Mouse (Mus musculus) cerebellum, adult 2 months (tissue): ENCODE measurements around the gene Cacna2d4. TPM values are rescaled to one million over a fixed set of nuclear protein-coding genes. Genes with fewer than 3 reads are reported as not detected.

ENCODE experiments used
- DNase-seq, 2 experiments: peaks; one replicate each; pipeline ENCODE4 v3.0.0; 2021
- H3K27ac ChIP-seq: fragments of 200-500 bp; 2 replicates; pipeline ENCODE4 v1.5.1; 2012; ENCODE audit warnings: low read length, control low read depth, inconsistent platforms; ENCODE audit not compliant: insufficient read depth
- H3K27me3 ChIP-seq: fragments of 200-500 bp; 2 replicates; pipeline ENCODE4 v1.6.1; 2012; ENCODE audit warnings: inconsistent platforms, mild to moderate bottlenecking, low read length, moderate library complexity; ENCODE audit not compliant: control insufficient read depth, insufficient read depth
- H3K4me1 ChIP-seq: fragments of 200-500 bp; 2 replicates; pipeline ENCODE4 v1.6.1; 2011; ENCODE audit warnings: low read length; ENCODE audit not compliant: control insufficient read depth, insufficient read depth
- H3K4me3 ChIP-seq: fragments of 200-500 bp; replicated peaks from 2 replicates; pipeline ENCODE3; 2011; ENCODE audit warnings: mild to moderate bottlenecking, low read depth, low read length, control low read depth; ENCODE audit not compliant: insufficient read depth
- CTCF ChIP-seq: fragments of 200-500 bp; IDR thresholded peaks from 2 replicates; pipeline ENCODE4 v1.5.1; 2011; ENCODE audit warnings: low read depth, mild to moderate bottlenecking, control low read depth, low read length, moderate library complexity, borderline replicate concordance; ENCODE audit not compliant: insufficient read depth
- POLR2A ChIP-seq: fragments of 200-500 bp; IDR thresholded peaks from 2 replicates; pipeline ENCODE4 v1.6.1; 2011; ENCODE audit warnings: low read length, control low read depth, borderline replicate concordance; ENCODE audit not compliant: insufficient read depth
- WGBS: fragments of 180-500 bp; shearing (Covaris S2); methylation state at CpG from one replicate; pipeline ENCODE4 v1.1.7; 2018; 5-methylcytosine and 5-hydroxymethylcytosine counted together
- polyA plus RNA-seq: library from polyadenylated mRNA; depleted of rRNA; stranded (reverse); fragments of >200 nt; gene quantifications from 2 replicates; pipeline ENCODE4 v1.2.3, GENCODE M21; 2012

Cacna2d4 gene
- polyA plus RNA-seq, 1 experiment: 3.2 TPM

DNA sequence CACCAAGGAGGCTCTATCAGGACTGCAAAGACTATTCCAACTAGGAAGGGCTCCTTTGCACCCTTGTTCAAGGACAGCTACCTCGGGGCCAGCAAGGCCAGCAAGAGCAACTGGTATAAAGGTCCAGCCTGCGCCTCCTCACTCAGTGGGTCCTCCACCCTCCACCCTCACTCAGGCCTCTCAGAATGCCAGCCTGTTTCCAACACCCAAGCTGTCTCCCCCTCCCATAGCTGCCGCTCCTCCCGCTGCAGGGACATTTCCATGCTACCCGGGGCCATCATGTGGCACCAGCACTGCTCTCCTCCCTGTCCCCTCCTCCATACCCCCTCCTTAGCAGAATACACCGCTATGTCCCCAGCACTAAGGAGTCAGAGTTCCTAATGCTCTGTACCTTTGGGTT is 93.6 kb downstream of the Cacna2d4 start:
- no peak for TF ChIP-seq CTCF
- TF ChIP-seq POLR2A: 0 out of 2 replicates have a peak, but pooled peaks have one; percentile 14
- Histone ChIP-seq H3K27me3 (no peaks in the 10 kb centered on the region), H3K27ac (peak overlapping the region; percentile 42), H3K4me3 (peak overlapping the region; percentile 82), H3K4me1 (peaks cover 15% of the 10 kb centered on the region)
- DNase-seq: peak in 1 of 2 experiments; percentile 45
- 6% methylated on average over 6 of the region's 6 CpGs for WGBS

DNA sequence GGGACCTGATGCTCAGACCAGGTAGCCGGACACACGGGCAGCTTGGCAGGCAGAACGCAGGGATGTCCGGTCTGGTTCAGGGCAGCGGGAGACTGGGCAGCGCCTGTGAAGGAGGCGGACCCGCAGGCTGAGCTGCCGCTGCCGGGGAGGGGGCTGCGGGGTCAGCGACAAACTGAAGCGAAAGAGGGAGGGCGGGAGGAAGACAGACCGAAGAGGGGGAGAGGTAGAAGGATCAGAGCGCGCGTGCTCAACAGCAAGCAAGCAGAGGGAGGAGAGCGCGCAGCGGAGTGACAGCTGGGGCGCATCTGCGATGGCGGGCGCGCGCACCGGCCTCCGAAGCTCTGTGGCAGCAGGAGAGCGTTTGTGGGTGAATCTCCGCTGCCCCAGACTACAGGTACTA is 94.2 kb downstream of the Cacna2d4 start, which contains the start of gene Lrtm2:
TSS of gene Lrtm2 (minus strand) at position 261 of the 400 bp plus-strand sequence.
- TF ChIP-seq POLR2A: 0 out of 2 replicates have a peak, but pooled peaks have one; percentile 18
- no peak for TF ChIP-seq CTCF
- DNase-seq: peak; percentile 51 to 61
- Histone ChIP-seq H3K4me3 (peak within 1 kb of the TSS; percentile 82), H3K4me1 (peaks cover 13% of the 10 kb centered on the region), H3K27me3 (no peaks in the 10 kb centered on the region), H3K27ac (peak within 1 kb of the TSS; percentile 42)
- under 1% methylated on average over 31 of the region's 31 CpGs for WGBS

DNA sequence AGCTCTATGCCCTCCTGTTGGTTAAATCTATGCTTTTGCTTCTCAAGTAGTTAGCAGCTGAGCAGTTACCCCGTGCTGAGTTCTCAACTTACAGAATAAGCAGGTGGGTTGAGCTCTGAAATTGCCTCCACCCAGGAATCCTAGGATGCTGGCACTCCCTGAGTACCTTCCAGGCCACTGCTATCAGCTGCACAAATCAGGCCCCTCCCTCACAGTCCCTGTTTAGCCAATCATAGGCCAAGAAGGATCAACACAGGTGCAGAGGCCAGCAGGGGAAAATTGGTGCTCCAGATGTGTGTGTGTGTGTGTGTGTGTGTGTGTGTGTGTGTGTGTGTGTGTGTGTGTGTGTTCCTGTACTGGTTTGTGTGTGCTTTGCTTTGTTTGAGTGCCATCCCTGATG is 95.8 kb downstream of the Cacna2d4 start:
- TF ChIP-seq POLR2A (no peak), CTCF (no peak)
- H3K4me3 ChIP-seq: no peak overlapping the region
- H3K27ac ChIP-seq: no peak overlapping the region
- H3K27me3 ChIP-seq: no peaks in the 10 kb centered on the region
- WGBS: 79% methylated on average over 1 of the region's 1 CpGs
- peaks cover 10% of the 10 kb centered on the region for H3K4me1 ChIP-seq
- DNase-seq: no peak

DNA sequence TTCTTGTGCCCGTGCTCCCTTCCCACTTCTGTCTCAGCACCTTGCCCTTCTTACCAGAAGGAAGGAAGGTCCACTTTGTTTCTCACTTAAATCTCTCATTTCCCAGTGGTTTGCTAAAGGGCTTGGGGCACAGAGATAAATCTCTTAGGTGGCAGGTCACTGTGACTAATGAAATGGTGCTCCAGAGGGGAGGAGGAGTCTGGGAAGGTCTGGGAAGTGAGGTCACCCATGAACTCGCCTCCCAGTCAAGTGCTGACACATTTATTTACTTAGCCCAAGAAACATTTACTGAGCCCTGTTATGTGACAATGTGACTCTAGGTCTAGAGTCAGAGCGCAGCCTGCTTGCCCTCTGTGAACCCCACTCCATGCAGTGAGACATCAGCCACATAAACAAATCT is 96.9 kb downstream of the Cacna2d4 start:
- Histone ChIP-seq H3K4me3 (no peak overlapping the region), H3K27ac (no peak overlapping the region), H3K27me3 (no peaks in the 10 kb centered on the region), H3K4me1 (peaks cover 10% of the 10 kb centered on the region)
- no peak for DNase-seq
- TF ChIP-seq POLR2A (no peak), CTCF (no peak)
- 81% methylated on average over 3 of the region's 3 CpGs for WGBS

DNA sequence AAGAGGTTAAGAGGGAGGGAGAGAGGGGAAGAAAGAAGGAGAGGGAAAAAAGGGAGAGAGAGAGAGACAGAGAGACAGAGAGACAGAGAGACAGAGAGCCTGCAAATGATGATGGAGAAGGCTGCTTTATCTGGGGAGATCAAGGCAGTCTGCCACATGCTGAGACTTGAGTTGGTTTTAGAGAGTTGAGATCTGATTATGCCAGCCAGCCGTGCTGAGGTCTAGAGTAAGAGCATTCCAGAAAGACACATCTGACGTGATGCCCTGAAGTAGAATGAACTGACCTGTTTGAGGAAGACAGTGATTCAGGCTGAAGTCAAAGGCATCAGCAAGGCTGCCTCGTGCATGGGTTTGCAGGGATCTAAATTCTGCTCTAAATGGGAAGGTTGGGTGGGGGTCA is 97.5 kb downstream of the Cacna2d4 start:
- Histone ChIP-seq H3K4me3 (no peak overlapping the region), H3K27me3 (no peaks in the 10 kb centered on the region), H3K4me1 (peaks cover 10% of the 10 kb centered on the region), H3K27ac (no peak overlapping the region)
- 88% methylated on average over 3 of the region's 3 CpGs for WGBS
- TF ChIP-seq POLR2A: no peak
- TF ChIP-seq CTCF: no peak
- DNase-seq: no peak

DNA sequence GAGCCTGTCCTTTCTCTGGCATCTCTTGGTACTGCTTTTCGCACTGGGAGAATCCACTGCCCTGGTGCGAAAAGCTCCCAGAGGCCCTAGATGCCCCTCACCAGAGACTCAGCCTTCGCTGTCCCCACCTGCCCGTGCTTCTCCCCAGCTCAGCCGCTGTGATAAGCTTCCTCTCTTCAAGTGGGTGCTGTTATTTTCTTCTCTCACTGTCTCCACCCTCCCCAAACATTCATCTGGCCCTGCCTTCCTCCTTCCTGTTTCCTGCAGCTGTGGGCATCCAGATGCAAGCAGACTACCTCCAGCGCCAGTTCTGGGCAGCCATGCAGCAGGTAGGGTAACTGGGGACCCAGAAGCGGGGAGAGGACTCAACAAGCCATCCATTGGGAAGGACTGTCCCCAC is 99.8 kb downstream of the Cacna2d4 start:
- DNase-seq: no peak
- Histone ChIP-seq H3K4me1 (peaks cover 7% of the 10 kb centered on the region; the same call in 1 of the 2 replicates), H3K27me3 (no peaks in the 10 kb centered on the region), H3K27ac (no peak overlapping the region), H3K4me3 (no peak overlapping the region)
- TF ChIP-seq POLR2A: no peak
- no peak for TF ChIP-seq CTCF
- WGBS: 95% methylated on average over 7 of the region's 7 CpGs

DNA sequence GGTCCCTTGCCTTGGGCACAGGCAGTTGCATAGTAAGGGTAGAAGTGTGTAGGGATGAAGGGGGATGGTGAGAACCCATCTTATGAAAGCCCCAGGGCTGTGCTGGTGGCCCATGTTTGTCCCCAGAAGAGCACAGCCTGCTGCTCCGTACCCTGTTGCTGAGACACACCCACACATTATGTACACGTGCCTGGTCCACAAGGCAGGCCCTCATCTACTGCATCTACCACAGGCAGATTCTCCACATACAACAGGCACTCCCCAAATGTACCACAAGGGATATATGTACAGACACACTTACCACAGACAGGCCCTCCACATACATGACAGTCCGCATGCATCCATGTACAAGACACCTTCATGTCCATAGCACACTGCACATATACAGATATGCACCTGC is 101.0 kb downstream of the Cacna2d4 start:
- H3K27ac ChIP-seq: no peak overlapping the region
- TF ChIP-seq POLR2A: no peak
- no peak for TF ChIP-seq CTCF
- no peak overlapping the region for H3K4me3 ChIP-seq
- no peak for DNase-seq
- H3K4me1 ChIP-seq: peaks cover 8% of the 10 kb centered on the region; the same call in 1 of the 2 replicates
- 77% methylated on average over 3 of the region's 3 CpGs for WGBS
- H3K27me3 ChIP-seq: no peaks in the 10 kb centered on the region

DNA sequence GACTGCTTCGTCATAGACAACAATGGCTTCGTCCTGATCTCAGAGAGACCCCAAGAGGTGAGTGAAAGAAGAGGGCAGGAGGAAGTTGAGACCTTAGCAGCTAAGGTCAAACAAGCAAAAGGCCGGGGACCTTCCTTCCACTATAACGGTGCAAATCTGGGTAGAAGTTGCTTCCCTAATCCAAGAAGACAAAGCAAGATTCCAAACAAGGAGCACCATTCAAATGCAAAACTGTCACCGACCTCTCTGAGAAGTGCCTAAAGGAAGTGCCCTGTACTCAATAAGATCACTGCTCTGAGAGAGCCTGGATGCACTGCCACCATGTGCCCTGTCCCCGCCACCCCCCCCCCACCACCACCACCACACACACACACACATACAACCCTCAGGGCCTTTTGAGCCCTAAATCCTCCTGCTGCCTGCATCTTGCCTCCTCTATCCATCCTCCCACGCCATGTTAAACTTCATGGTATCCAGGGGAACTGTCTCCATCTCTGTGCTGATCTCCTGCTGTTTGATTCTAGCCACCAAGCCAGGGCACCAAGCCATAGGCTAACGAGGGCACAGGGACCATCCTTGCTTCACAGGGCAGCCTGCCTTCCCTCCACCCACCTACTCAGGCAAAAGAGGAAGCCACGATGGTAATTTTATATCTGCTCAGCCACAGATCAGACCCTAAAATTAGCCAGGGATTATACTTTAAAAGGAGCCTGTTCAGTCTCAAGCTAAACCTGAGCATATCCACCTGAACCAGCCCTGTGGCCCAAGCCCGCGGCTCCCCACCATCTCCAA is 102.0 kb downstream of the Cacna2d4 start:
- TF ChIP-seq CTCF: no peak
- TF ChIP-seq POLR2A: no peak
- no peak overlapping the region for H3K27ac ChIP-seq

More for the DNA sequence above, 102.0 kb downstream of the Cacna2d4 start:
- H3K4me1 ChIP-seq: peaks cover 8% of the 10 kb centered on the region; the same call in 1 of the 2 replicates
- 56% methylated on average over 11 of the region's 11 CpGs for WGBS
- no peak overlapping the region for H3K4me3 ChIP-seq
- no peak for DNase-seq
- H3K27me3 ChIP-seq: no peaks in the 10 kb centered on the region
